Mouse (Mus musculus) liver, postnatal 0 days (tissue): Measurements from ENCODE around the gene Cela1. TPM values are rescaled to one million over a fixed set of nuclear protein-coding genes. Genes with fewer than 3 reads are reported as not detected.

ENCODE experiments used
- ATAC-seq: fragments of 200-750 bp; cut with Nextera tagmentation; 2 replicates; pipeline ENCODE4 v1.8.0; 2017; ENCODE audit warnings: mild to moderate bottlenecking, moderate library complexity
- DNase-seq: peaks from one replicate; pipeline ENCODE4 v3.0.0-alpha.2; 2016
- H3K27ac ChIP-seq: fragments of 300-500 bp; sonication (generic); 2 replicates; pipeline ENCODE4 v1.5.1; 2014; ENCODE audit warnings: antibody characterized with exemption, moderate library complexity, mild to moderate bottlenecking, low read depth
- H3K27me3 ChIP-seq: fragments of 300-500 bp; sonication (generic); 2 replicates; pipeline ENCODE4 v1.6.1; 2014; ENCODE audit warnings: low read length, control low read depth, mixed read lengths; ENCODE audit not compliant: insufficient read depth
- H3K36me3 ChIP-seq: fragments of 300-500 bp; sonication (generic); replicated peaks from 2 replicates; pipeline ENCODE4 v1.6.1; 2014; ENCODE audit warnings: mild to moderate bottlenecking, control low read depth, low read length, moderate library complexity, mixed read lengths; ENCODE audit not compliant: insufficient read depth
- H3K4me1 ChIP-seq: fragments of 300-500 bp; sonication (generic); 2 replicates; pipeline ENCODE4 v1.6.1; 2014; ENCODE audit warnings: antibody characterized with exemption, mild to moderate bottlenecking, control low read depth; ENCODE audit not compliant: insufficient read depth
- H3K4me2 ChIP-seq: fragments of 300-500 bp; sonication (generic); 2 replicates; pipeline ENCODE4 v1.6.1; 2014; ENCODE audit warnings: low read depth, mild to moderate bottlenecking, low read length, moderate library complexity, mixed read lengths
- H3K4me3 ChIP-seq: fragments of 300-500 bp; sonication (generic); 2 replicates; pipeline ENCODE4 v1.5.1; 2014; ENCODE audit warnings: low read depth, low read length
- H3K9ac ChIP-seq: fragments of 300-500 bp; sonication (generic); replicated peaks from 2 replicates; pipeline ENCODE4 v1.6.1; 2014; ENCODE audit warnings: mild to moderate bottlenecking, moderate library complexity
- H3K9me3 ChIP-seq: fragments of 300-500 bp; sonication (generic); 2 replicates; pipeline ENCODE4 v1.6.1; 2016; ENCODE audit warnings: mild to moderate bottlenecking, control low read depth, low read length, mixed read lengths
- CTCF ChIP-seq: sonication (generic); IDR thresholded peaks from 2 replicates; pipeline ENCODE4 v1.5.1; 2016; ENCODE audit warnings: antibody characterized with exemption, low read depth
- EP300 ChIP-seq: IDR thresholded peaks from 2 replicates; pipeline ENCODE4 v1.6.1; 2016; ENCODE audit warnings: antibody characterized with exemption, low read depth, mild to moderate bottlenecking
- WGBS: fragments of 180-500 bp; shearing (Covaris S2); extraction: QIAGEN DNeasy Blood & Tissue Kit; methylation state at CpG from one replicate; pipeline ENCODE4 v1.1.7; 2014; ENCODE audit not compliant: insufficient replicate concordance; 5-methylcytosine and 5-hydroxymethylcytosine counted together
- polyA plus RNA-seq: library from polyadenylated mRNA; unstranded; fragments of >200 nt; fragmentation: Nextera tagmentation; extraction: Ambion mirVana; gene quantifications from 2 replicates; pipeline ENCODE4 v1.2.1, GENCODE M21; 2015

The Cela1 gene
- polyA plus RNA-seq, 1 experiment from 2014 or later: 29.5 TPM

DNA sequence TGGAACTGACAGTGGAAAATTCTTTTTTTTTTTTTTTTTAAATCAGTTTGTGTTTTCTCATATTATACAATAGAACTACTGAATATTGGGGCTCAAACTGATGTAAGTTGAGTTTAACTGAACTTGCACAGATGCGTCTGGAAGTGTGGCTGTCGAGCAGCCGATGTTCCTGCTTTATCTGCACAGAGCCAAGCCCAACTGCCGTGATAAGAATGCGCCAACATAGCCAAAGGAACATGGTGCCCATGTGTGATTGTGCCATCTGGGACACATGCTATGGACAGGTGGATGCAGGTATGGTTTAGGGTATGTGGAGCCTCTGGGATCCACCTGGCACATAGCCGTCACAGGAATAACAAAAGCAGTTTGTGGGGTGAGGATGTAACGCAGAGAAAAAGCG is 1.9 kb downstream of the Cela1 start:
- DNase-seq (peak; percentile 48), ATAC-seq (peak; percentile 65)
- peak overlapping the region; percentile 31; the same call in 1 of the 2 replicates for H3K27ac ChIP-seq
- 58% methylated on average over 8 of the region's 8 CpGs for WGBS
- TF ChIP-seq CTCF: no peak
- peak; percentile 96 for TF ChIP-seq EP300
- H3K27me3 ChIP-seq: no peaks in the 10 kb centered on the region
- H3K9me3 ChIP-seq: 0 out of 2 replicates have a peak, but pooled peaks cover 4% of the 10 kb centered on the region
- H3K9ac ChIP-seq: peak overlapping the region; percentile 47; the same call in 1 of the 2 replicates
- peak overlapping the region; percentile 64 for H3K4me2 ChIP-seq
- H3K4me1 ChIP-seq: peaks cover 20% of the 10 kb centered on the region
- H3K36me3 ChIP-seq: no peaks in the 10 kb centered on the region
- peak overlapping the region; percentile 36; the same call in 1 of the 2 replicates for H3K4me3 ChIP-seq

GRCm38 (mm10) chr15:100685255-100685654 is 2.5 kb downstream of the Cela1 start:
- Histone ChIP-seq H3K9me3 (0 out of 2 replicates have a peak, but pooled peaks cover 1% of the 10 kb centered on the region), H3K4me3 (peak overlapping the region; percentile 27), H3K4me2 (peak overlapping the region; percentile 64), H3K4me1 (peaks cover 26% of the 10 kb centered on the region), H3K9ac (peak overlapping the region; percentile 42; the same call in 1 of the 2 replicates), H3K27ac (peak overlapping the region; percentile 71; the same call in 1 of the 2 replicates), H3K27me3 (no peaks in the 10 kb centered on the region), H3K36me3 (no peaks in the 10 kb centered on the region)
- ATAC-seq (peak; percentile 55), DNase-seq (peak; percentile 78)
- WGBS: 23% methylated on average over 13 of the region's 13 CpGs
- TF ChIP-seq EP300: no peak

- Histone ChIP-seq H3K4me3 (peak overlapping the region; percentile 27), H3K4me1 (peaks cover 31% of the 10 kb centered on the region), H3K27me3 (no peaks in the 10 kb centered on the region), H3K27ac (peak overlapping the region; percentile 71), H3K9me3 (no peaks in the 10 kb centered on the region), H3K9ac (peak overlapping the region; percentile 42; the same call in 1 of the 2 replicates), H3K4me2 (peak overlapping the region; percentile 64), H3K36me3 (no peaks in the 10 kb centered on the region)
- WGBS: 49% methylated on average over 10 of the region's 10 CpGs
- no peak for TF ChIP-seq EP300
- no peak for TF ChIP-seq CTCF
- ATAC-seq: peak; percentile 50
- no peak for DNase-seq
Observed at GRCm38 (mm10) chr15:100684450-100684849, 3.3 kb downstream of the Cela1 start.

- Histone ChIP-seq H3K27ac (no peak overlapping the region), H3K4me3 (no peak overlapping the region), H3K36me3 (no peaks in the 10 kb centered on the region), H3K4me2 (no peak overlapping the region), H3K9me3 (no peaks in the 10 kb centered on the region), H3K9ac (no peak overlapping the region), H3K27me3 (no peaks in the 10 kb centered on the region), H3K4me1 (peaks cover 39% of the 10 kb centered on the region)
- ATAC-seq: peak; percentile 43
- no peak for TF ChIP-seq EP300
- peak; percentile 97 for TF ChIP-seq CTCF
- DNase-seq: peak; percentile 89
- WGBS: 50% methylated on average over 2 of the region's 2 CpGs
Observed at GRCm38 (mm10) chr15:100683041-100683440, 4.7 kb downstream of the Cela1 start.

GRCm38 (mm10) chr15:100681770-100682169 is 6.0 kb downstream of the Cela1 start:
- H3K27me3 ChIP-seq: no peaks in the 10 kb centered on the region
- WGBS: 44% methylated on average over 7 of the region's 7 CpGs
- no peaks in the 10 kb centered on the region for H3K9me3 ChIP-seq
- DNase-seq (no peak), ATAC-seq (no peak)
- TF ChIP-seq EP300 (no peak), CTCF (no peak)
- no peak overlapping the region for H3K27ac ChIP-seq
- H3K36me3 ChIP-seq: no peaks in the 10 kb centered on the region
- H3K4me3 ChIP-seq: no peak overlapping the region
- H3K4me2 ChIP-seq: no peak overlapping the region
- no peak overlapping the region for H3K9ac ChIP-seq
- H3K4me1 ChIP-seq: peaks cover 34% of the 10 kb centered on the region

DNA sequence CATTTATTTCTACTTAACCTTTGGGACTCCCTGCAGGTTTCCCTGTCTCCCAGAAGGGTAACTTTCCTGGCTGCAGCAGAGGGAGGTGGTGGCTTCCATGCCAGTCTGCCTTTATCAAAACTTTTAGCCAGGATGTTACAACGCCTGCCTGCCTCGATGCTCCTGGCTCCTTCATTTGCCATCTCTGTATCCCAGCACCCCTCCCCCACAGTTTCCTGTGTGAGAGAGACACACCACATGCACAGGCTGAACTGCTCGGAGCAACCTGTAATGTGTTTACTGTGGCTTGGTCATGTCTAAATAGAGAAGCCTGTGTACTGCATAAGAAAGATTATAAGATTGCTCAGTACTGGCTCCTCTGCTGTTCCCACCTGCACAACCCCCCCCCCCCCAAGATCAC is 7.3 kb downstream of the Cela1 start:
- no peak overlapping the region for H3K27ac ChIP-seq
- DNase-seq (no peak), ATAC-seq (no peak)
- H3K36me3 ChIP-seq: no peaks in the 10 kb centered on the region
- no peaks in the 10 kb centered on the region for H3K27me3 ChIP-seq
- H3K9ac ChIP-seq: no peak overlapping the region
- 40% methylated on average over 3 of the region's 3 CpGs for WGBS
- H3K4me3 ChIP-seq: no peak overlapping the region
- TF ChIP-seq CTCF (no peak), EP300 (no peak)
- no peak overlapping the region for H3K4me2 ChIP-seq
- H3K4me1 ChIP-seq: peaks cover 34% of the 10 kb centered on the region
- no peaks in the 10 kb centered on the region for H3K9me3 ChIP-seq
